Mouse (Mus musculus): ENCODE results near the gene Pla2g15. TPM values are rescaled to one million over a fixed set of nuclear protein-coding genes. Genes with fewer than 3 reads are reported as not detected.
"Not testable (repeated sequence)": the region's sequence is repeated elsewhere in the genome, so short reads cannot be mapped to it uniquely, and the experiment has no call there.

Pla2g15 gene
- polyA plus RNA-seq, 1 experiment from 2014 or later = 7.8 TPM

GRCm38 (mm10) chr8:106193162-106193561 is 43.0 kb downstream of the Pla2g15 start:
- H3K27ac ChIP-seq (ENCODE audit: low read length) = no peak overlapping the region
- no peak overlapping the region for H3K4me2 ChIP-seq (ENCODE audit: low read depth, low read length)
- WGBS = 65% methylated on average over 6 of the region's 6 CpGs
- H3K4me1 ChIP-seq (ENCODE audit: control insufficient read depth, insufficient read depth, low read length) = no peaks in the 10 kb centered on the region
- H3K4me3 ChIP-seq (ENCODE audit: low read length) = no peak overlapping the region
- ATAC-seq (replicated peaks; ENCODE audit: extremely low read depth, insufficient read depth, low FRiP score) = no peak
- peaks cover 34% of the 10 kb centered on the region for H3K36me3 ChIP-seq (ENCODE audit: control insufficient read depth, insufficient read depth)
- H3K9me3 ChIP-seq (replicated peaks; ENCODE audit: control insufficient read depth, low read length) = no peaks in the 10 kb centered on the region
- no peak overlapping the region for H3K9ac ChIP-seq (ENCODE audit: low read length)
- no peaks in the 10 kb centered on the region for H3K27me3 ChIP-seq (ENCODE audit: control insufficient read depth, insufficient read depth, low read length)

- Histone ChIP-seq H3K4me2 (ENCODE audit: low read depth, low read length) (no peak overlapping the region), H3K9me3 (replicated peaks; ENCODE audit: control insufficient read depth, low read length) (no peaks in the 10 kb centered on the region), H3K9ac (ENCODE audit: low read length) (no peak overlapping the region), H3K36me3 (ENCODE audit: control insufficient read depth, insufficient read depth) (peaks cover 36% of the 10 kb centered on the region), H3K4me1 (ENCODE audit: control insufficient read depth, insufficient read depth, low read length) (no peaks in the 10 kb centered on the region), H3K27me3 (ENCODE audit: control insufficient read depth, insufficient read depth, low read length) (no peaks in the 10 kb centered on the region), H3K4me3 (ENCODE audit: low read length) (no peak overlapping the region), H3K27ac (ENCODE audit: low read length) (no peak overlapping the region)
- WGBS = 48% methylated on average over 5 of the region's 5 CpGs
- no peak for ATAC-seq (replicated peaks; ENCODE audit: extremely low read depth, insufficient read depth, low FRiP score)
Measured at GRCm38 (mm10) chr8:106194062-106194461, 43.9 kb downstream of the Pla2g15 start.

GRCm38 (mm10) chr8:106198741-106199140 is 48.5 kb downstream of the Pla2g15 start:
- Histone ChIP-seq H3K36me3 (ENCODE audit: control insufficient read depth, insufficient read depth) (peaks cover 45% of the 10 kb centered on the region), H3K9ac (ENCODE audit: low read length) (no peak overlapping the region)
- ATAC-seq (replicated peaks; ENCODE audit: extremely low read depth, insufficient read depth, low FRiP score) = no peak

GRCm38 (mm10) chr8:106199596-106199995 is 49.4 kb downstream of the Pla2g15 start:
- H3K27me3 ChIP-seq (ENCODE audit: control insufficient read depth, insufficient read depth, low read length); H3K4me2 ChIP-seq (ENCODE audit: low read depth, low read length); H3K4me1 ChIP-seq (ENCODE audit: control insufficient read depth, insufficient read depth, low read length); H3K27ac ChIP-seq (ENCODE audit: low read length); H3K4me3 ChIP-seq (ENCODE audit: low read length); H3K9me3 ChIP-seq (replicated peaks; ENCODE audit: control insufficient read depth, low read length); H3K9ac ChIP-seq (ENCODE audit: low read length); ATAC-seq (replicated peaks; ENCODE audit: extremely low read depth, insufficient read depth, low FRiP score): not testable (repeated sequence)
- H3K36me3 ChIP-seq (ENCODE audit: control insufficient read depth, insufficient read depth) = peaks cover 51% of the 10 kb centered on the region
- 68% methylated on average over 3 of the region's 3 CpGs for WGBS

More at GRCm38 (mm10) chr8:106198741-106199140, 48.5 kb downstream of the Pla2g15 start:
- Histone ChIP-seq H3K9me3 (replicated peaks; ENCODE audit: control insufficient read depth, low read length) (no peaks in the 10 kb centered on the region), H3K27ac (ENCODE audit: low read length) (no peak overlapping the region), H3K4me3 (ENCODE audit: low read length) (no peak overlapping the region), H3K4me1 (ENCODE audit: control insufficient read depth, insufficient read depth, low read length) (no peaks in the 10 kb centered on the region), H3K27me3 (ENCODE audit: control insufficient read depth, insufficient read depth, low read length) (no peaks in the 10 kb centered on the region), H3K4me2 (ENCODE audit: low read depth, low read length) (no peak overlapping the region)
- WGBS = 13% methylated on average over 1 of the region's 1 CpGs

- H3K9ac ChIP-seq (ENCODE audit: low read length) = peak overlapping the region; percentile 89
- peaks cover 11% of the 10 kb centered on the region for H3K36me3 ChIP-seq (ENCODE audit: control insufficient read depth, insufficient read depth)
Measured at GRCm38 (mm10) chr8:106210035-106210731, 60.0 kb downstream of the Pla2g15 start.

GRCm38 (mm10) chr8:106210821-106211345 is 60.7 kb downstream of the Pla2g15 start, which contains the start of the genes Slc7a6os and Prmt7:
Gene Slc7a6os (minus strand): TSS chr8:106210935.
Gene Prmt7 (plus strand): TSS chr8:106210936.
- WGBS = under 1% methylated on average over 52 of the region's 52 CpGs
- ATAC-seq (replicated peaks; ENCODE audit: extremely low read depth, insufficient read depth, low FRiP score) = peak; percentile 99
- Histone ChIP-seq H3K36me3 (ENCODE audit: control insufficient read depth, insufficient read depth) (peaks cover 5% of the 10 kb centered on the region; the same call in 1 of the 2 replicates), H3K4me1 (ENCODE audit: control insufficient read depth, insufficient read depth, low read length) (peaks cover 10% of the 10 kb centered on the region), H3K27me3 (ENCODE audit: control insufficient read depth, insufficient read depth, low read length) (no peaks in the 10 kb centered on the region), H3K4me2 (ENCODE audit: low read depth, low read length) (peak within 1 kb of the TSS; percentile 79), H3K9me3 (replicated peaks; ENCODE audit: control insufficient read depth, low read length) (no peaks in the 10 kb centered on the region), H3K4me3 (ENCODE audit: low read length) (peak within 1 kb of the TSS; percentile 73), H3K27ac (ENCODE audit: low read length) (peak within 1 kb of the TSS; percentile 86), H3K9ac (ENCODE audit: low read length) (peak within 1 kb of the TSS; percentile 89)

More at GRCm38 (mm10) chr8:106210035-106210731, 60.0 kb downstream of the Pla2g15 start:
- Histone ChIP-seq H3K4me3 (ENCODE audit: low read length) (peak overlapping the region; percentile 73), H3K4me2 (ENCODE audit: low read depth, low read length) (peak overlapping the region; percentile 79), H3K27me3 (ENCODE audit: control insufficient read depth, insufficient read depth, low read length) (no peaks in the 10 kb centered on the region), H3K4me1 (ENCODE audit: control insufficient read depth, insufficient read depth, low read length) (peaks cover 10% of the 10 kb centered on the region), H3K9me3 (replicated peaks; ENCODE audit: control insufficient read depth, low read length) (no peaks in the 10 kb centered on the region), H3K27ac (ENCODE audit: low read length) (peak overlapping the region; percentile 86)
- ATAC-seq (replicated peaks; ENCODE audit: extremely low read depth, insufficient read depth, low FRiP score) = peak; percentile 28
- under 1% methylated on average over 35 of the region's 35 CpGs for WGBS

GRCm38 (mm10) chr8:106211421-106211820 is 61.2 kb downstream of the Pla2g15 start:
- Histone ChIP-seq H3K36me3 (ENCODE audit: control insufficient read depth, insufficient read depth) (peaks cover 5% of the 10 kb centered on the region; the same call in 1 of the 2 replicates), H3K9ac (ENCODE audit: low read length) (peak overlapping the region; percentile 89), H3K27ac (ENCODE audit: low read length) (peak overlapping the region; percentile 86), H3K4me2 (ENCODE audit: low read depth, low read length) (peak overlapping the region; percentile 79), H3K9me3 (replicated peaks; ENCODE audit: control insufficient read depth, low read length) (no peaks in the 10 kb centered on the region), H3K4me3 (ENCODE audit: low read length) (peak overlapping the region; percentile 73), H3K27me3 (ENCODE audit: control insufficient read depth, insufficient read depth, low read length) (no peaks in the 10 kb centered on the region), H3K4me1 (ENCODE audit: control insufficient read depth, insufficient read depth, low read length) (peaks cover 10% of the 10 kb centered on the region)
- WGBS = 4% methylated on average over 13 of the region's 13 CpGs
- ATAC-seq (replicated peaks; ENCODE audit: extremely low read depth, insufficient read depth, low FRiP score) = no peak

GRCm38 (mm10) chr8:106213959-106214358 is 63.8 kb downstream of the Pla2g15 start:
- WGBS = 86% methylated on average over 3 of the region's 3 CpGs
- ATAC-seq (replicated peaks; ENCODE audit: extremely low read depth, insufficient read depth, low FRiP score) = no peak
- peaks cover 17% of the 10 kb centered on the region for H3K36me3 ChIP-seq (ENCODE audit: control insufficient read depth, insufficient read depth)
- H3K9me3 ChIP-seq (replicated peaks; ENCODE audit: control insufficient read depth, low read length) = no peaks in the 10 kb centered on the region
- peaks cover 10% of the 10 kb centered on the region for H3K4me1 ChIP-seq (ENCODE audit: control insufficient read depth, insufficient read depth, low read length)
- H3K27ac ChIP-seq (ENCODE audit: low read length) = no peak overlapping the region
- H3K27me3 ChIP-seq (ENCODE audit: control insufficient read depth, insufficient read depth, low read length) = no peaks in the 10 kb centered on the region
- H3K4me2 ChIP-seq (ENCODE audit: low read depth, low read length) = no peak overlapping the region
- no peak overlapping the region for H3K9ac ChIP-seq (ENCODE audit: low read length)
- H3K4me3 ChIP-seq (ENCODE audit: low read length) = no peak overlapping the region
